Mouse (Mus musculus) lung, embryonic 16.5 days (tissue): ENCODE measurements at regions not wholly inside any gene's neighbourhood (a gene's known extent, or its start where the extent isn't known, plus 50 kb on each side); places are given as distances from the start of the nearest gene placed in this dataset.

Experiments used
- ATAC-seq: fragments of 200-750 bp; cut with Nextera tagmentation; 2 replicates; pipeline ENCODE4 v1.8.0; 2017; ENCODE audit warnings: low read depth, mild to moderate bottlenecking, moderate library complexity
- H3K27ac ChIP-seq: fragments of 300-500 bp; sonication (generic); 2 replicates; pipeline ENCODE4 v1.5.1; 2014; ENCODE audit warnings: mild to moderate bottlenecking, control low read depth, low read length
- H3K27me3 ChIP-seq: fragments of 300-500 bp; sonication (generic); 2 replicates; pipeline ENCODE4 v1.6.1; 2014; ENCODE audit warnings: low read depth, low read length, mixed read lengths; ENCODE audit not compliant: control insufficient read depth, insufficient read depth
- H3K36me3 ChIP-seq: fragments of 300-500 bp; sonication (generic); 2 replicates; pipeline ENCODE4 v1.6.1; 2014; ENCODE audit warnings: low read length; ENCODE audit not compliant: control insufficient read depth, insufficient read depth
- H3K4me1 ChIP-seq: fragments of 300-500 bp; sonication (generic); replicated peaks from 2 replicates; pipeline ENCODE4 v1.6.1; 2014; ENCODE audit warnings: low read length, mixed read lengths; ENCODE audit not compliant: control insufficient read depth, insufficient read depth
- H3K4me2 ChIP-seq: fragments of 300-500 bp; sonication (generic); 2 replicates; pipeline ENCODE4 v1.6.1; 2014; ENCODE audit warnings: low read depth, low read length, control low read depth
- H3K4me3 ChIP-seq: fragments of 300-500 bp; sonication (generic); 2 replicates; pipeline ENCODE4 v1.5.1; 2014; ENCODE audit warnings: mild to moderate bottlenecking, low read length, control low read depth
- H3K9ac ChIP-seq: fragments of 300-500 bp; sonication (generic); 2 replicates; pipeline ENCODE4 v1.6.1; 2014; ENCODE audit warnings: low read length, control low read depth
- H3K9me3 ChIP-seq: fragments of 300-500 bp; sonication (generic); 2 replicates; pipeline ENCODE4 v1.6.1; 2016; ENCODE audit warnings: low read length; ENCODE audit not compliant: control insufficient read depth
- WGBS: fragments of 180-500 bp; shearing (Covaris S2); extraction: QIAGEN DNeasy Blood & Tissue Kit; methylation state at CpG from one replicate; pipeline ENCODE4 v1.1.7; 2014; 5-methylcytosine and 5-hydroxymethylcytosine counted together

DNA sequence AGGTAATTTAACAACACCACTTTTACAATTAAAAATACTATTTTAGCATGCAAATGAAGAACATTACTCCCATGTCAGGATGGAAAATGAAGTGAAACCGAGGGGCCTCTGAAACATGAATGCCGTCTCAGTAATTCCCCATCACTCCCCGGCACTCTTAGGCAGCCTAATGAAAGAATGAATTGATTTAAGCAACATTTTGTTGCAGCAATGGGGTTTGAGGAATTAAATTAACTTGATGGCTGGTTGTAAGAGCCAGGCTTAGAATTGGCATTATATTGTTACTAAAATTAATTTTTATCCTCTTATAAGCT lies 328.2 kb upstream of the Rag2 start:
- ATAC-seq, result no peak
- no peaks in the 10 kb centered on the region for H3K4me1 ChIP-seq
- WGBS, result 61% methylated on average over 3 of the region's 3 CpGs
- no peaks in the 10 kb centered on the region for H3K36me3 ChIP-seq
- no peak overlapping the region for H3K27ac ChIP-seq
- no peaks in the 10 kb centered on the region for H3K27me3 ChIP-seq
- no peaks in the 10 kb centered on the region for H3K9me3 ChIP-seq
- no peak overlapping the region for H3K4me2 ChIP-seq
- H3K9ac ChIP-seq, result no peak overlapping the region
- no peak overlapping the region for H3K4me3 ChIP-seq

DNA sequence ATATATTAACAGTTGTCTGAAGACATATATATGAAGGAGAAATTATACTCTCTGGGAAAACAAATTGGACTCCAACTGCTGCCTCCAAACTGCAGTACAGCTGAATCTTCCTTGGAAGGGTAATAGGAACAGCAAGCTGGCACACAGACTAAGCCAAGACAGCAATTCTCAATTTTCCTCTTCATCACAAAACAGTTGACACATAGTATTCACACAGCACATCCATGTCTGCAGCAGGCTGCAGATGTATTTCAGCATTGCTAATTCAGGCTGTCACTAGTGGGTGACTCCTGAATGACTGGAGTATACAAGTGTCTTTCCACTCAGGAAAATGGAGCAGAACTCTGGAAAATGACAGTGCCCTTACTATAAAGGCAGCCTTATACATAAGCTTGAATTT lies 327.7 kb upstream of the Rag2 start:
- Histone ChIP-seq H3K4me3 (no peak overlapping the region), H3K27ac (no peak overlapping the region), H3K9me3 (no peaks in the 10 kb centered on the region), H3K9ac (no peak overlapping the region), H3K4me2 (no peak overlapping the region), H3K36me3 (no peaks in the 10 kb centered on the region), H3K4me1 (no peaks in the 10 kb centered on the region), H3K27me3 (no peaks in the 10 kb centered on the region)
- no peak for ATAC-seq

DNA sequence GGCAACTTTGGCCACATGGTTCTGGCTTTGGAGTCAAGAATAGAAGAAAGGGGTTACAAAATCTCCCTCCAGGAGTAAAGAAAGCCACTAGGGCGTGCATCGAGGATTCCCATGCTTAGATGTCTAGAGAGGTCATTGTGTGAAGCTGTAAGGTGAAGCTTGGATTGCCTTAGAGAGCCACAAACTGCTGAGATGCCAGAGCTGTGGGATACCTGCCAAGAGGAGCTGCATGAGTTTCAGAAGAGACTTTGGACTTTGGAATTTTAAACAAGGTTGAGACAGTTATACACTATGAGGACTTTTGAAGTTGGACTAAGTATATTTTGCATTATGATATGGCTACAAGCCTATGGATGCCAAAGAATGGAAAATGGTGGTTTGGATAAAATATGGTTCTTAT lies 325.4 kb upstream of the Rag2 start:
- Histone ChIP-seq H3K9me3 (no peaks in the 10 kb centered on the region), H3K36me3 (no peaks in the 10 kb centered on the region), H3K27me3 (no peaks in the 10 kb centered on the region), H3K4me3 (no peak overlapping the region), H3K4me1 (no peaks in the 10 kb centered on the region), H3K4me2 (no peak overlapping the region), H3K9ac (no peak overlapping the region), H3K27ac (no peak overlapping the region)
- ATAC-seq, result no peak
- 68% methylated on average over 2 of the region's 2 CpGs for WGBS

DNA sequence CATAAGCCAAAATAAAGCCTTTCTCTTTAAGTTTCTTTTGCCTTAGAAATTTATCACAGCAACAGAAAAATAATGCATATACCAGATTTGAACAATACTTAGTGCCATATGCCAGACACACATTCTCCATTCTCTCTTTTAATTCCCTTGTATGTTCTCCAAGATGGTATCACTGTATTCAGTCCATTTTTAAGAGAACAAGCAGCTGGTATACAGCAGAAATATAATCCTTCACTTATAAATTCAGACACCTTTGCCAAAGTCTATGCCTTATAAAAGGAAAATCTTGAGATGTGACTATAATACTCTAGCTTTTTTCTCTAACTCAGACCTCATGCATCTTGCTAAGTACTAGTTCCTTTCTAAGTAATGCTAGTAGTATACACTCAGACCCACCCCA lies 324.4 kb upstream of the Rag2 start:
- no peaks in the 10 kb centered on the region for H3K9me3 ChIP-seq
- H3K27ac ChIP-seq, result no peak overlapping the region
- H3K36me3 ChIP-seq, result no peaks in the 10 kb centered on the region
- no peak overlapping the region for H3K4me3 ChIP-seq
- no peak for ATAC-seq
- no peak overlapping the region for H3K9ac ChIP-seq
- H3K27me3 ChIP-seq, result no peaks in the 10 kb centered on the region
- no peaks in the 10 kb centered on the region for H3K4me1 ChIP-seq
- no peak overlapping the region for H3K4me2 ChIP-seq

DNA sequence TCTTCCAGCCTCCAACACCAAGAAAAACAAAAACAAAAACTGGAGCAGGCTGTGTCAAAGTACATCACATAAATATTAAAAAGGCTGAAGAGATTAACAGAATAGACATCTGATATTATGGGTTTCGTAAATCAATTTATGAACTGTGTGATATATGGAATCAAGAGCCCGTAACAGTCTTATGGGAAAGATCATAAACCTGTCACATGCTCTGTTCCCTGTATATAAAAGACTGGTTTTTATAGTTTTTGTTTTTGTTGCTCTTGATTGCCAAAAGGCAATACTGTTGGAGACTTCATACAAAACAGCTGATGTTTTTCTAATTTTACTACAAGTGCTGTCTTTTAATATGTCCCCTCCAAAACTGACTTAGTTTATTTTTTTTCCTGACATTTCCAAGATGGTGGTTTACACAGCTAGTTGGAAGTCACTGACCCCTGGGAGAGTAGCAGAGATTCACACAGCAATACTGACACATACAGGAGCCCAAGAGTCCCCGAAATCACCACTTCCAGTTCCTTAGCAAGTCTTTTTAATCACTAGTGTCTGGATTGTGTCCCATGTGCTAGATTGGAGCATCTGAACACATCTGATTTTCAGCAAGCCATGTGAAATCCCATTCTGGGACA lies 303.1 kb upstream of the Rag2 start:
- Histone ChIP-seq H3K9me3 (no peaks in the 10 kb centered on the region), H3K4me3 (no peak overlapping the region), H3K4me1 (no peaks in the 10 kb centered on the region), H3K27ac (no peak overlapping the region), H3K36me3 (no peaks in the 10 kb centered on the region), H3K4me2 (no peak overlapping the region), H3K27me3 (no peaks in the 10 kb centered on the region), H3K9ac (no peak overlapping the region)
- ATAC-seq, result no peak
- 72% methylated on average over 3 of the region's 3 CpGs for WGBS

DNA sequence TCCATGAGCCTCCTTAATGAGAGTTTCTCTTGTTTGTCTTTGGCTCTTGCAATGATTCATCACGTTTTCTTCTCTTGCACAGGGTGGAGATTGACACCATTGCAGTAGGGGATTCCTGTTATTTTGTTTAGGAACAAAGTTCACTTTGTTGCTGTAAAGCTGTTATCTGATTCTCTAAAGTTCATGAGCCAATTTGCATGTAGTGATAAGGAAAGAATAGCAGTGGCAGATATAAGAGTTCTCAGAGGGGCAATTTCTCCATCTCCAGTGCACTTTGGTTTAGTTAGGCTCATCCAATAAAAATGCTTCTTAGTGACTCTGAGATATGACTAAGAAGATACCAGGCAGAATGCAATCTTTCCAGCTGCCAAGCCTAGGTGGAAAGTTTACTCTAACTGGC lies 267.8 kb upstream of the Rag2 start:
- H3K4me3 ChIP-seq, result no peak overlapping the region
- no peaks in the 10 kb centered on the region for H3K4me1 ChIP-seq
- no peak overlapping the region for H3K9ac ChIP-seq
- no peaks in the 10 kb centered on the region for H3K9me3 ChIP-seq
- H3K27ac ChIP-seq, result no peak overlapping the region
- no peak overlapping the region for H3K4me2 ChIP-seq
- ATAC-seq, result no peak
- H3K27me3 ChIP-seq, result no peaks in the 10 kb centered on the region
- H3K36me3 ChIP-seq, result no peaks in the 10 kb centered on the region
- WGBS, result 11% methylated on average over 1 of the region's 1 CpGs

DNA sequence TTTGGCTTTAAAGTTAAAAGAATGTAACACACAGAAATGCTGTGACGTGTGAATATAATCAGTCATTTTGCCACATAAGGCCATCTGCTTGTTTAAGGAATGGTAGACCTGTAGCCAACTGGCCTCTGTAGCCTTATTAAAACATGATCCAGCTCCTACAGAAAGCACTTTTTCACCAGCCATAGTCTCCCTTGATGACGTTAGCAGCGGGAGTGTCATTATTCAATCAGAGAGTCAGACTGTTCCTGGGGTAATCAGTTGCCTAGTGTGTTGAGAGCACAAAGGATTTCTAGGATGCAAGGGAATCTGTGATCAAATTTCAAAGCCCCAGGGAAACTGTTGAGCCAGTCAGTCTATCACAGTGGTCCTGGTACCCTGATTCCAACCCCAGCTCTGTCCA lies 260.3 kb upstream of the Rag2 start:
- Histone ChIP-seq H3K9ac (no peak overlapping the region), H3K9me3 (no peaks in the 10 kb centered on the region), H3K4me2 (no peak overlapping the region), H3K27me3 (no peaks in the 10 kb centered on the region), H3K4me1 (no peaks in the 10 kb centered on the region), H3K4me3 (no peak overlapping the region), H3K27ac (no peak overlapping the region), H3K36me3 (no peaks in the 10 kb centered on the region)
- ATAC-seq, result no peak
- 49% methylated on average over 3 of the region's 3 CpGs for WGBS

DNA sequence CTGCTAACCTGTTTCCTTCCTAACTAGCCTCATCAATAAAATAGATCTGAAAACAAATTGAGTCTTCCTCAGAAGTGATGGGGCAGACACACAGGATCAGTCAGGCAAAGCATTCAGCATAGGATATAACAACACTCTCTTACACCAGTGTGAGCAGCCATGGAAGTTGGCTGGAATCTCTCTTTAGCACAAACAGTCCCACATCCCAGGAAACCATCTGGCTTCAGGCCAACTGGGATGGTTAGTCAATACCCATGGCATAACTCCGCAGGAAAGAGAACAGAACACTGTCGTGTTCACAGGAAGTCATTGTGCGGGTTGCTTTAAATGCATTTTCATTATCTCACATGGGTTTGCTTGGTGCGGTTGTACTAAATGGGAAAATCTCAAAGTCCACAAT lies 256.2 kb upstream of the Rag2 start:
- Histone ChIP-seq H3K4me1 (no peaks in the 10 kb centered on the region), H3K9ac (no peak overlapping the region), H3K9me3 (no peaks in the 10 kb centered on the region), H3K4me2 (no peak overlapping the region), H3K27me3 (no peaks in the 10 kb centered on the region), H3K4me3 (no peak overlapping the region), H3K36me3 (no peaks in the 10 kb centered on the region), H3K27ac (no peak overlapping the region)
- ATAC-seq, result 0 out of 2 replicates have a peak, but pooled peaks have one; percentile 28
- 62% methylated on average over 4 of the region's 4 CpGs for WGBS

DNA sequence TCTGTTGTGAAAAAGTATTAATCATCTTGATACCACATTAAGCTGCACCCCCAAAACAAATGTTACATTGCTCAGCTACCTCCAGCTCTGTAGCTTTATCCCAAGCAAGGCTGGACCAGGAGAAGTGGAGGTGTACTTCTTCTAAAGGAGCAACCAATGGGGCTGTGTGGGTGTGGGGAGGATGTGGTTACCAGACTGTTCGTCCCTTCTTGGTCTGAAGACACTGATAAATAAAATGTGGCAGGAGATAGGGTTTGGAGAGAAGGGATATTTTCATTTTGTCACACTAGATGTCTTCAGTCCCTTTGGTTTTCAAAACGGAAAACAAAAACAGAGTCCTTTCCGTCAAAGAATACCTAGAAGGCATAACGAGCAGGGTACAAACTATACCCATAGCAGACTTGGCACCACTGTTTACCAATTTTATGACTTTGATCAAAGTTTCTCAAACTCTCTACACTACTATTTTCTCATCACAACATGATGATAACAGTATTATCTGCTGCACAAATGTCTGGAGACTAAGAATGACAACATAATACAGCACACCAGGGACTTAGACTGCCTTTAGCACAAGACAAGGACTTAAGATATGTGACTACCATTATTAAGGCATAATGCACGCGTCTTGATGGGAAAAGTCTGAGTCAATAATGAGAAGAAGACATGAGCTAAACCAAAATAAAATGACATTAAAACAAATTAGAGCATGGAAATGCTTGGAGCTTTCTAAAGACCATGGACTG lies 253.4 kb upstream of the Rag2 start:
- Histone ChIP-seq H3K27ac (no peak overlapping the region), H3K4me1 (no peaks in the 10 kb centered on the region), H3K9ac (no peak overlapping the region), H3K9me3 (no peaks in the 10 kb centered on the region), H3K27me3 (no peaks in the 10 kb centered on the region), H3K4me2 (no peak overlapping the region), H3K4me3 (no peak overlapping the region), H3K36me3 (no peaks in the 10 kb centered on the region)
- no peak for ATAC-seq
- 86% methylated on average over 6 of the region's 6 CpGs for WGBS
